Mouse (Mus musculus): ENCODE measurements around the gene 1600012H06Rik.
"Not testable (repeated sequence)": the region's sequence is repeated elsewhere in the genome, so short reads cannot be mapped to it uniquely, and the experiment has no call there.

1600012H06Rik gene

GRCm38 (mm10) chr17:14943009-14943728, at the start of gene 1600012H06Rik, which contains the start of gene Wdr27:
TSS of gene 1600012H06Rik (plus strand) at chr17:14943184.
TSS of gene Wdr27 (minus strand) at chr17:14943158.
- peak; percentile 99 for DNase-seq (ENCODE audit: low spot score)

GRCm38 (mm10) chr17:14895058-14895457, 47.9 kb upstream of the 1600012H06Rik start:
- not testable (repeated sequence) for DNase-seq (ENCODE audit: low spot score)

GRCm38 (mm10) chr17:14898972-14899371, 44.0 kb upstream of the 1600012H06Rik start:
- DNase-seq (ENCODE audit: low spot score), result no peak

DNA sequence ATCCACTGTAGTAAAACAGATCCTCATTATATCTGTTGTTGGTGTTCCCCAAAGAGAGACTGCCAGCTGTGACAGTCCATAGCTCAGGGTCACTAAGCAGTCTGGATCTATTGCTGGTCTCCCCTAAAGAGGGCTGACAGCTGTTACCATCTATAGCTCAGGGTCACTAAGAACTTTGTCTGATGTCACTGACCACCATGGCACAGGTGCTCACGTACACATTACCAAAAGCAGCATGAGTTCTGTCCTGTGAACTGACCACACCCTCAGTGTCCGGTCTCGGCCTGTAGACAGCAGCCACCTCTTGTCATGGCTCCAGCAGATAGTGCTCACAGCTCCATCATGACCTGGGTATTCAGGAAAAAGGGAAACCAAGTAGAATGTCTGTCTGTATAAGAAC, 39.8 kb upstream of the 1600012H06Rik start:
- no peak for DNase-seq (ENCODE audit: low spot score)

GRCm38 (mm10) chr17:14904206-14904605, 38.8 kb upstream of the 1600012H06Rik start:
- no peak for DNase-seq (ENCODE audit: low spot score)

DNA sequence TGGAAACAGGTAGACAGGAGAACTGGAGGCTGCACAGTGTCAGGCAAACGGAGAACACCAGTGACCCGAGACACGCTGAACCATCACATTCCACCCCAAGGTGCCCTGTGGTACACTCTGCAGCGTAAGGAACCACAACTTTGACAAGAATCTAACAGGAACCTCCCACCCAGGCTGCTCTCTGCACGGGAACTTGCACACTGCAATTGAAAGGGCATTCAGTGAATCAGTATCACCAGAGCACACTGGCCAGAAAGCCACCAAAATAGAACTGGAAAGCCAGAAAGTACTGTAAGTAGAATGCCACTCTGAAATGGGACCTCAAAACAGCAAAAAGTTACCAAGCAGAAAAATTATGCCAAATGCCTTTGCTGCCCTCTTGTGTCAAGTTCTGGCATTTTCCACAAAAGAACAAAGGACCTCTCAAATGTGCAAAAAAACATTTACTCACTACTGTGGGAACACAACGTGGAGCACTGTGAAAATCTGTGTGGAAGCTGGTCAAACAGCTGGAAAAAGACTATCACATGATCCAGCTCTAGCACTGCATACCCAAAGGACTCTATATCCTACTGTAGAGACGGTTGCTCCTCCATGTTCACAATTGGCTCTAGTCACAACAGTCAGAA, 38.2 kb upstream of the 1600012H06Rik start:
- DNase-seq (ENCODE audit: low spot score), result peak; percentile 30

GRCm38 (mm10) chr17:14906611-14907010, 36.4 kb upstream of the 1600012H06Rik start:
- no peak for DNase-seq (ENCODE audit: low spot score)

DNA sequence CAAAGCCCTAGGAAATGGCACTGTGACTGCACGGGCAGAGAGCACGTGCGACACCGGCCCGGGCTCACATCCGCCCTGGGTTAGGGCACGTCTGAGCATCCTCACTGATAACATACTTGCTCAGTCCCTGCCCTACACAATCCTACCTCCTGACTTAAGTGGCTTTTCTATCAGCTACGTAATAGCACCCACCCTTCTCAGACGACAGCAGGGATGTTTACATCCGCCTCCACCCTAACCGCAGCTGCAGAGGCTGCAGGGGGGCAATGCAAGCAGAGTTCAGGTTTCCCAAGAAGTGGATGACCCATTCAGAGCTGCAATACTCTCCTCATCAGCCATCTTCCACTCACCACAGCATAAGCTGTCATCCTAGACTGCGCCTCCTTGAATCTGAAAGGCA, 35.8 kb upstream of the 1600012H06Rik start:
- DNase-seq (ENCODE audit: low spot score), result no peak

DNA sequence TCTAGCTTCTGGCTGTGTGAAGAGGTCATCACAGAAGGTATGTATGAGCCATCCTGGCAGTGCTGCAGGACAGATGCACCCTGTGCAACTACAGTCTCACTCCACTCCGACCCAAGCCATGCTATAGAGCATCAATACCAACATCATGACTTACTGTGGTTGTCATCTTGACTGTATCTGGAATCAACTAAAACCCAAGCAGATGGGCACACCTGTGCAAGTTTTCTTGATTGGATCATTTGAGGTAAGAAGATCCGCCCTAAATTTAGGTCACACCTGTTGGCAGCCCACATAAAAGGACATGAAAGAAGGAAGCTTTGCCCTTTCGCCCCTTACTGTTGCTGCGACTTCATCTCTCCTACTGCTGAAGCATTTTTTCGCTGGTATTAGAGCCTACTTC, 33.7 kb upstream of the 1600012H06Rik start:
- DNase-seq (ENCODE audit: low spot score), result no peak

- no peak for DNase-seq (ENCODE audit: low spot score)
Observed at GRCm38 (mm10) chr17:14910771-14911170, 32.2 kb upstream of the 1600012H06Rik start.

GRCm38 (mm10) chr17:14912420-14912819, 30.6 kb upstream of the 1600012H06Rik start:
- peak; percentile 16 for DNase-seq (ENCODE audit: low spot score)

DNA sequence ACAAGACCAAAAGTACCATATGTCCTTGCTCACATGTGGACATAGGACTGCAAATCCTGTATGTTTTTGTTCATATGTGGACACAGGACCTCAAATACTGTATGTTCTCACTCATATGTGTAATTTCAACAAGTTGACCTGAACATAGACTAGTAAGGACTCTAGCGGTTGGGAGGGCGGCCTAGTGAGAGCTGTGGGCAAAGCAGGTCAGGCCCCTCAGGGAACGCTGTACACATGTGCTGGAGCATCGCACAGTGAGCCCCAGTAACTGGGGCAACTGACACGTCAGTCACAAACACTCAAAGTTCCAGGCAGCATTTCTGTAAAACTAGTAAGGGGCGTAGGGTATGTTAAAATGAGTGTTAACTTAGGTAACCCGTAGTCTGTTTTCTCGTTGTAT, 30.0 kb upstream of the 1600012H06Rik start:
- no peak for DNase-seq (ENCODE audit: low spot score)

GRCm38 (mm10) chr17:14914401-14914800, 28.6 kb upstream of the 1600012H06Rik start:
- DNase-seq (ENCODE audit: low spot score), result no peak

DNA sequence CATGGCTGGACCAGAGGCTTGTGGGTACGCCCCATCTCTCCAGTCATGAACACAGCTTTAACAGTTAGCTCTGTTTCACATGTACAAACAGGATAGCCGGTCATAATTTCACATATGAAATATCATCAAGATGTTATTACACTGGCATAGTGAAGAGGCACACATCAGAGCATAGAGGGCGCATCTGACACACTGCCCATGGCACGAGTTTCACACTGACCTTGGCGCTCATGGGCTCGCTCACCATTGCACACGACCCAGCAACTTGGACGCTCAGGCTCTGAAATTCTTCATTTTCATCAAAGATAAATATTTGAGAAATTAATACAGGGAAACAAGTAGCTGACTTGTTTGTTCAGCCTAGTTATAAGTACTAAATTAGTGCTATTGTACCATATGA, 25.1 kb upstream of the 1600012H06Rik start:
- no peak for DNase-seq (ENCODE audit: low spot score)

DNA sequence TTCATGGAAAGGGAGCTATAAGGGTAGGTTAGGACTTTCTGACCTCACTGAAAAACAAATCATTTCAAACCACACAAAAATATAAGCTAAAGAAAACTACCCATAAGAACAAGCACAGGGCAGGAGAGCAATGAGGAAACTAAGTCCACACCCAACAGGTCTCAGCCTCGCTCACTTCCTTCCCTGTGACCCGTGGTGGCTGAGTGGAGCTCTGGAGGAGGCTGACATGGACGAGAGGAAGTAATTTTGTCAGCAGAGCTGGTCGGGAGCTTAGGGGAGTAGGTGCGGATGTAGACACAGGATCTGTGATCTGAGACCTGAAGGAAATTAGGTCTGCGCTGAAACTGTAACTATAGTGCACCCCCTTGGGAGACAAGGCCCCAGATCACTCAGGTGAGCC, 21.4 kb upstream of the 1600012H06Rik start:
- no peak for DNase-seq (ENCODE audit: low spot score)

DNA sequence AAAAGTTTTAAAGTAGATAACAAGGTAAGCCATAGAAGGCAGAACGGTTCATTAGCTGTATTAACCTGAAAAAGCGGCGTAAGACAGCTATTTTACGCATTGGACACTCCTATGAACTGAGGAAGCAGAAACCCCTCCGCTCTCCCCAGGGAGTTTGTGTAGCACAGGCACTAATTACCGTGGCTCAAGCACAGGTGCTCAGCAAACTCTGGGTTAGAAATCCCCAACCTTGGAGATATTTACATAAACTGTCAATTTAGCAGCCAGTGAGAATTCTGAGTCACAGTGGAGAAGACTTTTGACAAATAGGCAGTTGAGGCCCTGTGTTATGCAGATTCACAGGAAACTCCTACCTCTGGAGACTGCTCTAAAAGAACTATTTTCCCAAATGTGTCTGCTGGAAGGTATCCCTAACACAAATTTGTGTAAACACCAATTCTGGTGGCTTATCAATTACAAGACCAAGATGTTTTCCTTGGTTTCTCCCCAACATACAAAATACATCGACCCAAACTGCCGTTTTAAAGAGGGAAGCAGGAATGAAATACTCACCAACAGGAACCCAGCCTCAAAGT, 15.3 kb upstream of the 1600012H06Rik start:
- no peak for DNase-seq (ENCODE audit: low spot score)

DNA sequence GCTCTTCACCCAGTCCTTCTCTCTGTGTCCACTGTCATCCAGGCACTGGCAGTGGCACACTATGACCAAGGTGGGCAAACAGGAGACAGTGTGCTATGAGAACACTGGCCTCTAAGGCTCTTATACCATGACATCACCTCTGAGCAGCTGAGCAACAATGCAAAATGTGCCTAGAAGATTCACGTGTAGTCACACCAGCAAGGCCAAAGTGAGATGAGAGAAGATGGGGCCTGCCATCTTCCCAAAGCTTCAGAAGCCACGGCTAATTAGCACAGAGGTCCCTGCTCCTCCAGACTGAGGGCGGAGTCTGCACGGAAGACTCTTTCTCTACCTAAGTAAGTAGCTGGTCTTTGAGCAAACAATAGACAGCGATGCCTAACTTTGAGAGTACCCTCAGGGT, 14.4 kb upstream of the 1600012H06Rik start:
- DNase-seq (ENCODE audit: low spot score), result no peak

- DNase-seq (ENCODE audit: low spot score), result no peak
Observed at GRCm38 (mm10) chr17:14930697-14931096, 12.3 kb upstream of the 1600012H06Rik start.

- DNase-seq (ENCODE audit: low spot score), result no peak
Observed at GRCm38 (mm10) chr17:14931469-14931868, 11.5 kb upstream of the 1600012H06Rik start.

- DNase-seq (ENCODE audit: low spot score), result not testable (repeated sequence)
Observed at GRCm38 (mm10) chr17:14935280-14935679, 7.7 kb upstream of the 1600012H06Rik start.

DNA sequence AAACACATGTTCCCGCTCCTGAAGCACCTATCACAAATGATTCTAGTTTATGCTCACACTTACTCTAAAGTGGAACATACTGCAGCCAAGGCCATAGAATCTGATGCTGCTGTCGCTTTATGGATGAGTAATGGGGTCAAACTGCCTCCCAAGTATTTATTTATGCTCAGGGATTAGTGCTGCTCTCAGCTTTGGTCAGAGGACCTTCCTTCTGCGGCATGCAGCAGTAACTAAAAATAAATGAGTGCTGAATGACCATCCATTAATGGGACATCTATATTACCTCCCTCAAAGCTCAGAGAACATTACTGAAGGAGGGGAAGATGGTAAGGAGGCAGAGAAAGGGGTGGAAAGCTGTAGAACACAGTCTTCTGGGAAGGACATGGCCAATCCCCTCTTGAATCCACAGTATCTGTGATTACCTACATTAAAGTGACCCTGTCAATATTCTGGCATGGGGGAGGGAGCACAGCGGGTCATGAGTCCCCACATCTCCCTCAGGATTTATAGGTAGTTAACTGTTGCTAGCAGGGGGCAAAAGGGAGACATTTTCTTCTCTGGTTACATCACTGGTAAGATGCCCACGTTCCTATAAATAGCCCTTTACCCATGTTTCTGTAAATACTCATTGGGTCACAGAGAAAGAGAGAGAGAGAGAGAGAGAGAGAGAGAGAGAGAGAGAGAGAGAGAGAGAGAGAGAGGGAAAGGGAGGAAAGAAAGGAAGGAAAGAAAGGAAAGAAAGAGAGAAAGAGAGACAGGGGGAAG, 7.0 kb upstream of the 1600012H06Rik start:
- DNase-seq (ENCODE audit: low spot score), result no peak

- DNase-seq (ENCODE audit: low spot score), result not testable (repeated sequence)
Observed at GRCm38 (mm10) chr17:14942181-14942580, 803 bp upstream of the 1600012H06Rik start.

GRCm38 (mm10) chr17:14943729-14944059, 710 bp downstream of the 1600012H06Rik start:
- DNase-seq (ENCODE audit: low spot score), result no peak
